Mouse (Mus musculus) leukemia stem cell, adult 10-12 weeks (primary cell): ENCODE data around the gene Taar5. TPM values are rescaled to one million over a fixed set of nuclear protein-coding genes. Genes with fewer than 3 reads are reported as not detected.

Source experiments
- polyA plus RNA-seq: library from polyadenylated mRNA; stranded (reverse); fragments of >175 nt; gene quantifications from 2 replicates; pipeline ENCODE4 v1.2.3, GENCODE M21; 2012; ENCODE audit warnings: low replicate concordance

Taar5 gene
- not detected in 2 replicates for polyA plus RNA-seq

GRCm38 (mm10) chr10:23970656-23971165 lies at the start of gene Taar5:
Taar5 (plus strand) TSS chr10:23970706.

GRCm38 (mm10) chr10:23938312-23938711 lies 32.2 kb upstream of the Taar5 start, which contains the start of gene Taar2:
Taar2 (plus strand) TSS chr10:23938572.

DNA sequence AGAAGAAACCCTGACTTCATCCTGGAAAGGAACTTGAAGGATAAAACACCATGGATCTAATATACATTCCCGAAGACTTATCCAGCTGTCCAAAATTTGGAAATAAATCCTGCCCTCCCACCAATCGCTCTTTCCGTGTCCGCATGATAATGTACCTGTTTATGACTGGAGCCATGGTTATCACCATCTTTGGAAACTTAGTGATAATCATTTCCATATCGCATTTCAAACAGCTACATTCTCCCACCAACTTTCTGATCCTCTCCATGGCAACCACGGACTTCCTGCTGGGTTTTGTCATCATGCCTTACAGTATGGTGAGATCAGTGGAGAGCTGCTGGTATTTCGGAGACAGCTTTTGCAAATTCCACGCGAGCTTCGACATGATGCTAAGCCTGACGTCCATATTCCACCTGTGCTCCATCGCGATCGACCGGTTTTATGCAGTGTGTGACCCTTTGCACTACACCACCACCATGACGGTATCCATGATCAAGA lies 20.9 kb upstream of the Taar5 start, which contains the start of gene Taar3:
Gene Taar3 (plus strand): TSS at position 51 of the 498 bp plus-strand sequence.

DNA sequence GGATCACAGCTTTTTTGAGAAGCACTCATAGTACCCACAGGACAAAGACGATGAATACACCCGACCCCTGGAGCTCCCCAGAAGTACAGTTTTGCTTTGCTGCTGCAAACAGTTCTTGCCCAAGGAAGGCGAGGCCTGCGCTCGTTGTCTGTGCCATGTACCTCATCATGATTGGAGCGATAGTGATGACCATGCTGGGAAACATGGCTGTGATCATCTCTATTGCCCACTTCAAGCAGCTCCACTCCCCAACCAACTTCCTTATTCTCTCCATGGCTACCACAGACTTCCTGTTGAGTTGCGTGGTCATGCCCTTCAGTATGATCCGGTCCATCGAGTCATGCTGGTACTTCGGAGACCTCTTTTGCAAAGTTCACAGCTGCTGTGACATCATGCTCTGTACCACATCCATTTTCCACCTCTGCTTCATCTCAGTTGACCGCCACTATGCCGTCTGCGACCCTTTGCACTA lies 10.0 kb upstream of the Taar5 start, which contains the start of gene Taar4:
Gene Taar4 (plus strand): TSS at position 51 of the 472 bp plus-strand sequence.

DNA sequence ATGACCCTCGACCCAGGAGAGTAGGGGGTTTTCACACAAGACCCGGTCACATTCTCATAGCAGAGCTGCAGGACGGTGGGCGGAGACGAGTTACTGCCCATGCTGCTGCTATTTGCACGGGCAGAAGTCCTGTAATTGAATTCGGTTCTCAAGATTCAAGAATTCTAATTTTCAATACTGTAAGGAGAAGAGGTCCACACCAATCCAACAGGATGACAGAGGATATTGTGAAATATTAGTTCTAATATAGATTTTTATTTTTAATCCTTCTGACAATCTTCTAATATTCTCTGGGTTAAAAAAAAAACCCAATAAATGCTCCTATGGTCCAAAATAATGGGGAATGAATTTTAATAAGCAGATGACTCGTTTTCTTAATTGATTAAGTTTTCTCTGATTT lies 15.0 kb downstream of the Taar5 start, which contains the start of gene Taar6:
Gene Taar6 (minus strand): TSS at position 101 of the 400 bp plus-strand sequence.

GRCm38 (mm10) chr10:23993381-23993780 lies 22.9 kb downstream of the Taar5 start, which contains the start of gene Taar7a:
Taar7a (minus strand) TSS chr10:23993481.

DNA sequence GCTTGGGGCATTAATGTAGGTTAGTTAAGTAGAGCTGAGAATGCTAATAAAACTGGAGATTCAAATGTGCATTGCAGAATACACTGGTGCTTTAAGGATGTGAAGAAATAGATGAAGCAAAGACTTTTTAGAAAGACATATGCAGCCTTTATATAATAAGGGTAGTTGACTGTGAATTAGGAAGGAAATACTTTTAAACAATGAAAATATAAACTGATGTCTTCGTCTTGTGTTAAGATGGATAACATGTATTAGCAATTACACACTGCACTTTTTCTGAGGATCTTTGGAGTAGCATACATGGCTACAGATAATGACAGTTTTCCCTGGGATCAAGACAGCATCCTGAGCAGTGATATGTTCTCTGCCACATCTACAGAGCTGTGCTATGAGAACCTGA lies 29.1 kb downstream of the Taar5 start, which contains the start of gene Taar7b:
Gene Taar7b (plus strand): TSS at position 301 of the 400 bp plus-strand sequence.

Other genes with a start within 250 kb of the Taar5 start
- gene Rps12, start 183.4 kb upstream of the Taar5 start, polyA plus RNA-seq, result 80.2 and 1,134 TPM in 2 replicates
- 1.1 and 2.2 TPM in 2 replicates for gene Slc18b1, start 173.7 kb upstream of the Taar5 start, polyA plus RNA-seq
- 0.13 TPM in 1 of 2 replicates, not detected in the other for gene Vnn3, start 119.2 kb upstream of the Taar5 start, polyA plus RNA-seq
- gene Vnn1, start 76.0 kb upstream of the Taar5 start, polyA plus RNA-seq, result not detected in 2 replicates
- not detected in 2 replicates for gene Taar1, start 50.4 kb upstream of the Taar5 start, polyA plus RNA-seq
- gene Taar2, start 32.1 kb upstream of the Taar5 start, polyA plus RNA-seq, result not detected in 2 replicates
- gene Taar3, start 21.1 kb upstream of the Taar5 start, polyA plus RNA-seq, result not detected in 2 replicates
- not detected in 2 replicates for gene Taar4, start 10.2 kb upstream of the Taar5 start, polyA plus RNA-seq
- not detected in 2 replicates for gene Taar6, start 14.9 kb downstream of the Taar5 start, polyA plus RNA-seq
- not detected in 2 replicates for gene Taar7a, start 22.8 kb downstream of the Taar5 start, polyA plus RNA-seq
- gene Taar7b, start 29.2 kb downstream of the Taar5 start, polyA plus RNA-seq, result not detected in 2 replicates
- not detected in 2 replicates for gene Taar7d, start 56.5 kb downstream of the Taar5 start, polyA plus RNA-seq
- gene Taar7e, start 66.9 kb downstream of the Taar5 start, polyA plus RNA-seq, result not detected in 2 replicates
- gene Taar7f, start 78.8 kb downstream of the Taar5 start, polyA plus RNA-seq, result not detected in 2 replicates
- gene Taar8a, start 105.8 kb downstream of the Taar5 start, polyA plus RNA-seq, result not detected in 2 replicates
- not detected in 2 replicates for gene Taar8b, start 121.6 kb downstream of the Taar5 start, polyA plus RNA-seq
- gene Taar8c, start 131.2 kb downstream of the Taar5 start, polyA plus RNA-seq, result not detected in 2 replicates
- not detected in 2 replicates for gene Taar9, start 138.8 kb downstream of the Taar5 start, polyA plus RNA-seq
- 56.3 and 130 TPM in 2 replicates for gene Stx7, start 178.6 kb downstream of the Taar5 start, polyA plus RNA-seq